Mouse (Mus musculus) kidney, postnatal 4 days (tissue): ENCODE results near the gene D430042O09Rik.

ENCODE experiments used
- DNase-seq, 2 experiments: peaks; one replicate each; pipeline ENCODE4 v3.0.0; 2021; ENCODE audit warnings: mixed read lengths in 2 of 2

Gene D430042O09Rik

GRCm38 (mm10) chr7:125883232-125883631 lies 175.5 kb downstream of the D430042O09Rik start:
- DNase-seq = no peak

- no peak for DNase-seq
These were observed 178.5 kb downstream of the D430042O09Rik start for GRCm38 (mm10) chr7:125886116-125886680.

- peak; percentile 67 to 77 for DNase-seq
These were observed 179.4 kb downstream of the D430042O09Rik start for GRCm38 (mm10) chr7:125887124-125887523.

GRCm38 (mm10) chr7:125887761-125888160 lies 180.1 kb downstream of the D430042O09Rik start:
- DNase-seq = no peak

- DNase-seq = peak in 1 of 2 experiments; percentile 37
These were observed 180.7 kb downstream of the D430042O09Rik start for GRCm38 (mm10) chr7:125888373-125888772.

- no peak for DNase-seq
These were observed 185.9 kb downstream of the D430042O09Rik start for GRCm38 (mm10) chr7:125893621-125894020.

- no peak for DNase-seq
These were observed 189.4 kb downstream of the D430042O09Rik start for GRCm38 (mm10) chr7:125897059-125897458.

- DNase-seq = peak; percentile 37 to 54
These were observed 191.3 kb downstream of the D430042O09Rik start for GRCm38 (mm10) chr7:125899036-125899435.

GRCm38 (mm10) chr7:125899916-125900315 lies 192.2 kb downstream of the D430042O09Rik start:
- DNase-seq = no peak

- no peak for DNase-seq
These were observed 192.9 kb downstream of the D430042O09Rik start for GRCm38 (mm10) chr7:125900386-125901161.

- peak; percentile 22 to 31 for DNase-seq
These were observed 213.1 kb downstream of the D430042O09Rik start for GRCm38 (mm10) chr7:125920801-125921200.

GRCm38 (mm10) chr7:125924044-125924443 lies 216.4 kb downstream of the D430042O09Rik start:
- DNase-seq = no peak
